Mouse (Mus musculus) CH12.LX (cell line): ENCODE measurements at regions not wholly inside any gene's neighbourhood (a gene's known extent, or its start where the extent isn't known, plus 50 kb on each side); places are given as distances from the start of the nearest gene placed in this dataset.

Experiments
- DNase-seq: peaks from one replicate; pipeline ENCODE4 v3.0.0-alpha.2; 2013; ENCODE audit errors: extremely low read depth
- H3K27ac ChIP-seq: 2 replicates; pipeline ENCODE4 v1.5.1; 2012; ENCODE audit warnings: low read depth, mild to moderate bottlenecking, control low read depth, moderate library complexity; ENCODE audit not compliant: insufficient read depth
- H3K27me3 ChIP-seq: replicated peaks from 2 replicates; pipeline ENCODE3; 2012; ENCODE audit warnings: inconsistent platforms
- H3K36me3 ChIP-seq, 2 experiments: replicated peaks in 1 of 2; 2 replicates each; pipeline versions ENCODE3 to v1.6.1; 2012; ENCODE audit warnings: inconsistent platforms in 1 of 2, low read length in 1 of 2, mild to moderate bottlenecking in 1 of 2, mixed read lengths in 1 of 2, moderate library complexity in 1 of 2; ENCODE audit not compliant: control insufficient read depth in 1 of 2, insufficient read depth in 1 of 2
- H3K4me1 ChIP-seq, 2 experiments: 2 replicates each; pipeline ENCODE4 v1.6.1; 2012; ENCODE audit warnings: inconsistent platforms in 1 of 2, moderate library complexity in 1 of 2; ENCODE audit not compliant: insufficient read depth in 2 of 2, control insufficient read depth in 1 of 2
- H3K4me2 ChIP-seq: 2 replicates; pipeline ENCODE4 v1.6.1; 2012; ENCODE audit warnings: low read depth, mild to moderate bottlenecking, control low read depth; ENCODE audit not compliant: poor library complexity, insufficient read depth, severe bottlenecking
- H3K4me3 ChIP-seq, 3 experiments: fragments of 150-350 bp in 1 of 3; sonication (generic) in 1 of 3; replicated peaks in 1 of 3; 2 replicates each; pipeline versions ENCODE3 to v1.5.1; 2011 to 2012; ENCODE audit warnings: low read depth in 2 of 3, low read length in 2 of 3, mild to moderate bottlenecking in 2 of 3, moderate library complexity in 2 of 3, control low read depth in 1 of 3, improper control_type of control experiment in 1 of 3, inconsistent platforms in 1 of 3, mixed read lengths in 1 of 3; ENCODE audit not compliant: poor library complexity in 1 of 3
- H3K79me2 ChIP-seq: replicated peaks from 2 replicates; pipeline ENCODE4 v1.6.1; 2012; ENCODE audit warnings: mild to moderate bottlenecking, moderate library complexity; ENCODE audit not compliant: control insufficient read depth, poor library complexity, insufficient read depth, severe bottlenecking; ENCODE audit errors: extremely low read depth
- H3K9ac ChIP-seq: 2 replicates; pipeline ENCODE4 v1.6.1; 2012; ENCODE audit warnings: low read depth, mild to moderate bottlenecking, control low read depth, moderate library complexity; ENCODE audit not compliant: insufficient read depth
- H3K9me3 ChIP-seq: replicated peaks from 2 replicates; pipeline ENCODE3; 2012; ENCODE audit warnings: low read length, inconsistent platforms, mixed read lengths
- CHD2 ChIP-seq: IDR thresholded peaks from 2 replicates; pipeline ENCODE4 v1.6.1; 2011; ENCODE audit warnings: low read length, improper control_type of control experiment
- EP300 ChIP-seq: IDR thresholded peaks from 2 replicates; pipeline ENCODE4 v1.6.1; 2011; ENCODE audit warnings: low read length, improper control_type of control experiment
- GABPA ChIP-seq: IDR thresholded peaks from 2 replicates; pipeline ENCODE4 v1.6.1; 2012; ENCODE audit warnings: low read depth, low read length, improper control_type of control experiment, inconsistent platforms; ENCODE audit not compliant: insufficient replicate concordance
- JUN ChIP-seq: IDR thresholded peaks from 2 replicates; pipeline ENCODE4 v1.6.1; 2011; ENCODE audit warnings: low read depth, mild to moderate bottlenecking, low read length, improper control_type of control experiment, moderate library complexity; ENCODE audit not compliant: insufficient read depth
- JUND ChIP-seq: conservative IDR thresholded peaks from 2 replicates; pipeline ENCODE4 v1.6.1; 2011; ENCODE audit warnings: low read depth, low read length, improper control_type of control experiment
- MAZ ChIP-seq: IDR thresholded peaks from 2 replicates; pipeline ENCODE4 v1.6.1; 2012; ENCODE audit warnings: low read depth, mild to moderate bottlenecking, inconsistent platforms, low read length, improper control_type of control experiment, moderate library complexity
- MYC ChIP-seq: IDR thresholded peaks from 2 replicates; pipeline ENCODE4 v1.6.1; 2011; ENCODE audit warnings: low read depth, mild to moderate bottlenecking, improper control_type of control experiment, low read length
- NELFE ChIP-seq: IDR thresholded peaks from 2 replicates; pipeline ENCODE4 v1.6.1; 2011; ENCODE audit warnings: low read depth, low read length, improper control_type of control experiment
- POLR2AphosphoS2 ChIP-seq: IDR thresholded peaks from 2 replicates; pipeline ENCODE4 v1.6.1; 2011; ENCODE audit warnings: low read depth, low read length, improper control_type of control experiment
- RAD21 ChIP-seq: IDR thresholded peaks from 2 replicates; pipeline ENCODE4 v1.6.1; 2011; ENCODE audit warnings: low read depth, mild to moderate bottlenecking, low read length, improper control_type of control experiment, moderate library complexity
- RCOR1 ChIP-seq: conservative IDR thresholded peaks from 2 replicates; pipeline ENCODE4 v1.6.1; 2012; ENCODE audit warnings: low read depth, mild to moderate bottlenecking, inconsistent platforms, low read length, improper control_type of control experiment
- SMC3 ChIP-seq: IDR thresholded peaks from 2 replicates; pipeline ENCODE4 v1.6.1; 2011; ENCODE audit warnings: low read depth, low read length, improper control_type of control experiment
- TBP ChIP-seq: conservative IDR thresholded peaks from 2 replicates; pipeline ENCODE4 v1.6.1; 2011; ENCODE audit warnings: low read depth, low read length, improper control_type of control experiment
- TCF12 ChIP-seq: IDR thresholded peaks from 2 replicates; pipeline ENCODE4 v1.6.1; 2014; ENCODE audit warnings: low read depth, mild to moderate bottlenecking, inconsistent platforms, low read length, improper control_type of control experiment
- UBTF ChIP-seq: IDR thresholded peaks from 2 replicates; pipeline ENCODE4 v1.6.1; 2012; ENCODE audit warnings: low read depth, mild to moderate bottlenecking, inconsistent platforms, low read length, improper control_type of control experiment, moderate library complexity
- USF2 ChIP-seq: conservative IDR thresholded peaks from 2 replicates; pipeline ENCODE4 v1.6.1; 2011; ENCODE audit warnings: low read depth, low read length, improper control_type of control experiment
- ZC3H11A ChIP-seq: IDR thresholded peaks from 2 replicates; pipeline ENCODE4 v1.6.1; 2012; ENCODE audit warnings: low read depth, mild to moderate bottlenecking, inconsistent platforms, low read length, improper control_type of control experiment
- ZNF384 ChIP-seq: IDR thresholded peaks from 2 replicates; pipeline ENCODE4 v1.6.1; 2012; ENCODE audit warnings: low read depth, low read length, improper control_type of control experiment, inconsistent platforms
- dilution Hi-C: fragments of 300-500 bp; cut with MboI; formaldehyde crosslinking; loops from 2 replicates; pipeline ENCODE4 v1.14.3; 2020; ENCODE audit warnings: low sequenced_read_pairs; ENCODE audit not compliant: extremely low pct_unique_long_range_greater_than_20kb, extremely low pct_ligation_motif_present
- in situ Hi-C: fragments of 300-500 bp; cut with MboI; formaldehyde crosslinking; loops from 3 replicates; pipeline ENCODE4 v1.14.3; 2019; ENCODE audit warnings: low sequenced_read_pairs, low pct_ligation_motif_present, low pct_unique_long_range_greater_than_20kb, mixed read lengths

DNA sequence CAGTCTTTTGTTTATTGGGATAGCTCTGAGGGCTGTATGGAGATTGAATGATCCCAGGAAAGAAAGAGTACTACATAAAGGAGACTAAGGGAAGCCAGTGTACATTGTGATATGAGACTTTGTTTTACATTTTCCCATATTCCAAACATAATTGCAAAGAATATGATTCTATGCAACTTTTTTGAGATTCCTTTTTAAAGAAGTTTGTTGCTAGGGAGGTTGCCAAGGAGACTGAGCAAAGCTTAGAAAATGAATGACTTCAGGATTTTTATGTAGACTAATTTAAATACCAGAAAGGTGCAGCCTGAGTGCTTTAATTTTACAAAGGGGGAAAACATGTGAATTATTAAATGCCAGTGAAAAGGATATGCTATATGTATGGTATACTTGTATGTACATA, 455.2 kb upstream of the Lrrc7 start:
- no peak for DNase-seq
- dilution Hi-C loops (no loop called here), in situ Hi-C loops (no loop called here)
- Histone ChIP-seq H3K9ac (no peak overlapping the region), H3K36me3 (no peaks in the 10 kb centered on the region), H3K27ac (no peak overlapping the region), H3K79me2 (no peaks in the 10 kb centered on the region), H3K4me2 (no peak overlapping the region), H3K9me3 (no peaks in the 10 kb centered on the region), H3K27me3 (no peaks in the 10 kb centered on the region), H3K4me3 (no peak overlapping the region), H3K4me1 (no peaks in the 10 kb centered on the region)
- TF ChIP-seq RCOR1 (no peak), TBP (no peak), UBTF (no peak), ZC3H11A (no peak), JUND (no peak)

DNA sequence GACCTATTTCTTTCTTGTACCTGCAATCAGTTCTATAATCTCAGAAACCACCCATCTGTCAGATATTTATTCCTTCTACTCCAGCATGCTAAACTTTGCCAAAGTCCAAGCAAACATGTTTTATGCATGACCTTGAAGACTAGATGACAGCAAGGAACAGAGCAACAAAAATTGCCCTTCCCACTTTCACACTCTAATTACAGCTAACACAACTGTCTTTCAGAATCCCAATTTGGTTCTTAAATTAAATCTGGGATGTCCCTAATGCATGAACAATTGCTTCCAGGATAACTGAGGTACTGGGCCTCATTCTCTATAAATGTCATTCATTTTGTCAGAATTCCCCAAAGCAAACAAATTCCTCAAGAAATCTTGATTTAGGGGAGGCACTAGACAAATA, 454.4 kb upstream of the Lrrc7 start:
- TF ChIP-seq MAZ: no peak
- TF ChIP-seq TCF12: no peak
- TF ChIP-seq GABPA: no peak
- TF ChIP-seq POLR2AphosphoS2: no peak
- no peak for DNase-seq
- H3K27me3 ChIP-seq: no peaks in the 10 kb centered on the region
- H3K9ac ChIP-seq: no peak overlapping the region
- no peaks in the 10 kb centered on the region for H3K79me2 ChIP-seq
- H3K4me3 ChIP-seq: no peak overlapping the region
- no peaks in the 10 kb centered on the region for H3K9me3 ChIP-seq
- no peaks in the 10 kb centered on the region for H3K36me3 ChIP-seq
- no peak overlapping the region for H3K4me2 ChIP-seq
- dilution Hi-C loops (no loop called here), in situ Hi-C loops (no loop called here)
- no peaks in the 10 kb centered on the region for H3K4me1 ChIP-seq
- no peak overlapping the region for H3K27ac ChIP-seq

DNA sequence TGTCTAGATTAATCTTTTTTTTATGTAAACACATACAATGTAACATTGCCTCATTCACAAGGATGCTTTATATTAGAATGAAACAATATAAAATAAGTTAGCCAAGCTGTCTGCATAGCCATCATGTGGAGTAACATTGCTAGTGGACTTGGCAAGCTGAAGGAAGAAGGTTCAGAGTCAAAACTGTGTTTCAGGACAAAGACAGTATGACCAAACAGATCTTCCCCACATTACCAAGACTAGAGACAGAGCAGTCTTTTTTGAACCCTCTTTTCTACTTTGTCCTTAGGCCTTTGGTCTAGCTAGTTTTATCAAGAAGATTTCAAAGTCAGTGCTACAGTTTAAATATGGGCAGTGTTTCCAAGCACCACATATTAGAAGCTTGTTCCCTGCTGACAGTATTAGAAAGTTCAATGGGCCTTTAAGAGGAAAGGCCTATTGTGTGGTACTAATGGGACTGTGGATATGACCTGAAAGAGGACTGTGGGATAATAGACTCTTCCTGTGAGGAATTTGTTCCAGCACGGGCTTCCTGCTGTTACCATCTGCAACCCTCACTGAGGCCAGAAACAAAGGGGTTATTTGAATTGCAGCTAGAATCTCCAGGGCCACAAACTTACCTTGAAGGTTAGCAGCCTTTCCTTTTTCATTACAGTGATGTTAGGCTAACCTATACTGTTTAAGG, 449.1 kb upstream of the Lrrc7 start:
- H3K4me3 ChIP-seq: no peak overlapping the region
- H3K4me1 ChIP-seq: no peaks in the 10 kb centered on the region
- TF ChIP-seq MAZ (no peak), CHD2 (no peak), MYC (no peak), JUN (no peak), SMC3 (no peak), ZNF384 (no peak), USF2 (no peak), EP300 (no peak), RAD21 (no peak), NELFE (no peak)
- dilution Hi-C loops (no loop called here), in situ Hi-C loops (no loop called here)
- no peak overlapping the region for H3K9ac ChIP-seq
- no peak overlapping the region for H3K27ac ChIP-seq
- no peaks in the 10 kb centered on the region for H3K79me2 ChIP-seq
- no peak for DNase-seq
- no peaks in the 10 kb centered on the region for H3K36me3 ChIP-seq
- no peaks in the 10 kb centered on the region for H3K9me3 ChIP-seq
- no peak overlapping the region for H3K4me2 ChIP-seq
- no peaks in the 10 kb centered on the region for H3K27me3 ChIP-seq
